Mouse (Mus musculus) ES-E14 (cell line): ENCODE data around the gene Cacna1f. TPM values are rescaled to one million over a fixed set of nuclear protein-coding genes. Genes with fewer than 3 reads are reported as not detected.

Experiments used
- DNase-seq: peaks from one replicate; pipeline ENCODE4 v3.0.0-alpha.2; 2013; ENCODE audit warnings: low read depth, low spot score
- H3K27ac ChIP-seq: 2 replicates; pipeline ENCODE4 v1.5.1; 2012; ENCODE audit warnings: low read depth, mild to moderate bottlenecking, low read length, moderate library complexity, mixed read lengths; ENCODE audit not compliant: poor library complexity, insufficient read depth, severe bottlenecking
- H3K36me3 ChIP-seq: 2 replicates; pipeline ENCODE4 v1.6.1; 2012; ENCODE audit warnings: mild to moderate bottlenecking, low read length, moderate library complexity, mixed read lengths; ENCODE audit not compliant: control insufficient read depth, poor library complexity, insufficient read depth, severe bottlenecking
- H3K4me1 ChIP-seq, 2 experiments: fragments of 150-350 bp in 1 of 2; sonication (generic) in 1 of 2; 2 replicates each; pipeline ENCODE4 v1.6.1; 2012; ENCODE audit warnings: low read length in 2 of 2, mild to moderate bottlenecking in 1 of 2, mixed read lengths in 1 of 2; ENCODE audit not compliant: control insufficient read depth in 2 of 2, insufficient read depth in 2 of 2, poor library complexity in 1 of 2
- H3K4me3 ChIP-seq, 2 experiments: fragments of 150-350 bp in 1 of 2; sonication (generic) in 1 of 2; 2 replicates each; pipeline ENCODE4 v1.5.1; 2012; ENCODE audit warnings: low read length in 2 of 2, low read depth in 1 of 2, mild to moderate bottlenecking in 1 of 2, mixed read lengths in 1 of 2; ENCODE audit not compliant: insufficient read depth in 1 of 2, poor library complexity in 1 of 2, severe bottlenecking in 1 of 2
- H3K9ac ChIP-seq: 2 replicates; pipeline ENCODE4 v1.6.1; 2012; ENCODE audit warnings: low read depth, mild to moderate bottlenecking, low read length, mixed read lengths; ENCODE audit not compliant: poor library complexity, insufficient read depth, severe bottlenecking
- H3K9me3 ChIP-seq: fragments of 150-350 bp; sonication (generic); 2 replicates; pipeline ENCODE4 v1.6.1; 2012; ENCODE audit warnings: low read depth, mild to moderate bottlenecking, low read length; ENCODE audit not compliant: control insufficient read depth, insufficient read depth
- CHD2 ChIP-seq: IDR thresholded peaks from 2 replicates; pipeline ENCODE4 v1.6.1; 2014; ENCODE audit warnings: mild to moderate bottlenecking, low read depth, low read length, inconsistent platforms
- HCFC1 ChIP-seq: IDR thresholded peaks from 2 replicates; pipeline ENCODE4 v1.6.1; 2012; ENCODE audit warnings: low read length, inconsistent platforms, borderline replicate concordance; ENCODE audit not compliant: insufficient read depth
- MAFK ChIP-seq: IDR thresholded peaks from 2 replicates; pipeline ENCODE4 v1.6.1; 2014; ENCODE audit warnings: mild to moderate bottlenecking, low read depth, low read length, inconsistent platforms; ENCODE audit not compliant: insufficient read depth
- ZC3H11A ChIP-seq: IDR thresholded peaks from 2 replicates; pipeline ENCODE4 v1.6.1; 2012; ENCODE audit warnings: low read depth, mild to moderate bottlenecking, inconsistent platforms, low read length, borderline replicate concordance
- ZNF384 ChIP-seq: IDR thresholded peaks from 2 replicates; pipeline ENCODE4 v1.6.1; 2012; ENCODE audit warnings: low read depth, low read length, inconsistent platforms
- in situ Hi-C, 2 experiments: fragments of 600-800 bp; cut with MboI; formaldehyde crosslinking; loops; one replicate each; pipeline ENCODE4 v1.15.1; 2025; ENCODE audit warnings: low sequenced_read_pairs in 2 of 2, inconsistent platforms in 1 of 2; ENCODE audit not compliant: unreplicated experiment in 2 of 2
- total RNA-seq: library from RNA; depleted of rRNA; stranded (reverse); fragments of 300-350 nt; gene quantifications from 2 replicates; pipeline ENCODE4 v1.2.3, GENCODE M21; 2012

The Cacna1f gene
- total RNA-seq, 1 experiment, result not detected

GRCm38 (mm10) chrX:7574885-7575231 is 32.0 kb upstream of the Cacna1f start:
- Histone ChIP-seq H3K27ac (no peak overlapping the region), H3K9ac (peak overlapping the region; percentile 48; the same call in 1 of the 2 replicates), H3K4me1 (peaks cover 0 to 9% of the 10 kb centered on the region in 2 experiments; a peak in 1 of 4 replicates), H3K36me3 (peaks cover 2% of the 10 kb centered on the region; the same call in 1 of the 2 replicates), H3K4me3 (peak overlapping the region; percentile 54 to 93), H3K9me3 (no peaks in the 10 kb centered on the region)
- no peak for DNase-seq
- in situ Hi-C loops, result loop anchor here in 1 of 2 experiments (25.0 kb wide), 1 partner anchor 113 kb away; no protein-coding TSS in a partner anchor
- TF ChIP-seq HCFC1 (no peak), ZC3H11A (no peak), ZNF384 (no peak), MAFK (no peak), CHD2 (no peak)

DNA sequence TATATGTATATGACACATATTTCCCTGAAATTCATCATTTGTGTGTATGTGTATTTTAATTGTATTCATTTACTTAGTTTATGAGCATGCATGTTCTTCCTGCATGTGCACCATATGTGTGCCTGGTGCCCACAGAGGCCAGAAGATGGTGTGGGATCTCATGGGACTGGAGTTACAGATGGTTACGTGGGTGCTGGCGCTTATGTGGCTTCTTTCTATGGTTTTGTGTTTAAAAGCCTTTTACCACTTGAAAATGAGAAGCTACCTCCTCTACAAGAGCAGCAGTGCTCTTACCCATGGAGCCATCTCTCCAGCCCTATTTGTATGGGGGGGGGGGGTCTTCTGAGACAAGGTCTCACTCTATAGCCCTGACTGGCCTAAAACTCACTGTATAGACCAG is 25.7 kb upstream of the Cacna1f start:
- Histone ChIP-seq H3K4me3 (no peak overlapping the region), H3K4me1 (no peaks in the 10 kb centered on the region), H3K9me3 (no peaks in the 10 kb centered on the region), H3K9ac (no peak overlapping the region), H3K27ac (no peak overlapping the region), H3K36me3 (no peaks in the 10 kb centered on the region)
- no peak for TF ChIP-seq HCFC1
- TF ChIP-seq MAFK, result no peak
- TF ChIP-seq ZC3H11A, result no peak
- no peak for TF ChIP-seq ZNF384
- no peak for TF ChIP-seq CHD2
- in situ Hi-C loops, result no loop called here
- DNase-seq, result no peak

GRCm38 (mm10) chrX:7583881-7584280 is 23.0 kb upstream of the Cacna1f start:
- Histone ChIP-seq H3K27ac (no peak overlapping the region), H3K4me3 (no peak overlapping the region), H3K9ac (no peak overlapping the region), H3K9me3 (no peaks in the 10 kb centered on the region), H3K36me3 (no peaks in the 10 kb centered on the region), H3K4me1 (0 out of 4 replicates have a peak, but pooled peaks cover 0 to 2% of the 10 kb centered on the region in 2 experiments)
- no peak for TF ChIP-seq HCFC1
- TF ChIP-seq ZNF384, result no peak
- TF ChIP-seq ZC3H11A, result no peak
- TF ChIP-seq MAFK, result no peak
- in situ Hi-C loops, result no loop called here
- no peak for DNase-seq

- DNase-seq, result no peak
- Histone ChIP-seq H3K27ac (no peak overlapping the region), H3K9ac (no peak overlapping the region), H3K36me3 (no peaks in the 10 kb centered on the region), H3K9me3 (no peaks in the 10 kb centered on the region), H3K4me1 (0 out of 4 replicates have a peak, but pooled peaks cover 0 to 2% of the 10 kb centered on the region in 2 experiments), H3K4me3 (no peak overlapping the region)
- TF ChIP-seq CHD2, result no peak
- TF ChIP-seq ZC3H11A, result no peak
- no peak for TF ChIP-seq HCFC1
- no peak for TF ChIP-seq ZNF384
- TF ChIP-seq MAFK, result no peak
- in situ Hi-C loops, result no loop called here
These were observed 20.5 kb upstream of the Cacna1f start for GRCm38 (mm10) chrX:7586356-7586755.

GRCm38 (mm10) chrX:7595371-7595770 is 11.5 kb upstream of the Cacna1f start:
- DNase-seq, result no peak
- TF ChIP-seq ZC3H11A, result no peak
- TF ChIP-seq MAFK, result no peak
- TF ChIP-seq HCFC1, result no peak
- TF ChIP-seq ZNF384, result no peak
- no peak for TF ChIP-seq CHD2
- in situ Hi-C loops, result no loop called here
- no peaks in the 10 kb centered on the region for H3K4me1 ChIP-seq
- H3K36me3 ChIP-seq, result peaks cover 36% of the 10 kb centered on the region
- H3K4me3 ChIP-seq, result no peak overlapping the region
- H3K9ac ChIP-seq, result no peak overlapping the region
- H3K9me3 ChIP-seq, result no peaks in the 10 kb centered on the region
- no peak overlapping the region for H3K27ac ChIP-seq
